Mouse (Mus musculus) small intestine, adult 2 months (tissue): Measurements from ENCODE around the gene Prune2.

Experiments used
- CTCF ChIP-seq: fragments of 200-500 bp; IDR thresholded peaks from 2 replicates; pipeline ENCODE4 v1.5.1; 2012; ENCODE audit warnings: low read depth, mild to moderate bottlenecking, control low read depth, inconsistent platforms, low read length, moderate library complexity, mixed read lengths; ENCODE audit not compliant: insufficient replicate concordance, insufficient read length; ENCODE audit errors: extremely low read depth
- POLR2A ChIP-seq: fragments of 200-500 bp; IDR thresholded peaks from 2 replicates; pipeline ENCODE4 v1.6.1; 2012; ENCODE audit warnings: low read depth, mild to moderate bottlenecking, control low read depth, inconsistent platforms, low read length, moderate library complexity

DNA sequence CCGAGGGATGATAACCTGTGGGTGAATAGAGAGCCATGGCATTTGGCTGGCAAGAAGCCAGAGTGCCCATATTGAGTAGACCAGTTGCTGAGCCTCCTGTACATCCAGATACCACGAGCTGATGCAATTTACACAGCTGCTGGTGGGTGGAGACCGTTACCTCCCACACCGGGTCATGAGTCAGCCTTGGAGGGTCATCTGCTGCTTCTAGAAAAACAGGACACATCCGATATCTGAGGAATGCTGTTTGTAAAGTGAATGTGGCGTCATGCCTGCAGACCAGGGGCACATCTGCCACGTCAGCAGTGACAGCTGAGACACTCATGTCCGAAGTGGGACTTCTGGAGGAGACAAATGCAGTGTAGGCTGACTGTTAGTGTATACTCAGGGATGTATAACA, 3.6 kb downstream of the Prune2 start:
- TF ChIP-seq CTCF (no peak), POLR2A (no peak)
